Mouse (Mus musculus) midbrain, embryonic 15.5 days (tissue): ENCODE results near the gene Plk3. TPM values are rescaled to one million over a fixed set of nuclear protein-coding genes. Genes with fewer than 3 reads are reported as not detected.
"Not testable (repeated sequence)": the region's sequence is repeated elsewhere in the genome, so short reads cannot be mapped to it uniquely, and the experiment has no call there.

Experiments used
- ATAC-seq: fragments of 200-750 bp; cut with Nextera tagmentation; replicated peaks from 2 replicates; pipeline ENCODE4 v1.8.0; 2017; ENCODE audit warnings: moderate TSS enrichment
- H3K27ac ChIP-seq: fragments of 300-500 bp; sonication (generic); 2 replicates; pipeline ENCODE4 v1.5.1; 2015; ENCODE audit warnings: mild to moderate bottlenecking, inconsistent platforms
- H3K27me3 ChIP-seq: fragments of 300-500 bp; sonication (generic); replicated peaks from 2 replicates; pipeline ENCODE4 v1.6.1; 2015; ENCODE audit warnings: inconsistent platforms
- H3K36me3 ChIP-seq: fragments of 300-500 bp; sonication (generic); replicated peaks from 2 replicates; pipeline ENCODE4 v1.6.1; 2015; ENCODE audit warnings: inconsistent platforms
- H3K4me1 ChIP-seq: fragments of 300-500 bp; sonication (generic); 2 replicates; pipeline ENCODE4 v1.6.1; 2015; ENCODE audit warnings: inconsistent platforms
- H3K4me2 ChIP-seq: fragments of 300-500 bp; sonication (generic); 2 replicates; pipeline ENCODE4 v1.6.1; 2015; ENCODE audit warnings: inconsistent platforms, mild to moderate bottlenecking, moderate library complexity
- H3K4me3 ChIP-seq: fragments of 300-500 bp; sonication (generic); 2 replicates; pipeline ENCODE4 v1.5.1; 2015; ENCODE audit warnings: mild to moderate bottlenecking, inconsistent platforms
- H3K9ac ChIP-seq: fragments of 300-500 bp; sonication (generic); 2 replicates; pipeline ENCODE4 v1.6.1; 2015; ENCODE audit warnings: mild to moderate bottlenecking, inconsistent platforms
- H3K9me3 ChIP-seq: fragments of 300-500 bp; sonication (generic); 2 replicates; pipeline ENCODE4 v1.6.1; 2016; ENCODE audit warnings: inconsistent platforms
- WGBS: fragments of 180-500 bp; shearing (Covaris S2); methylation state at CpG from one replicate; pipeline ENCODE4 v1.1.7; 2015; ENCODE audit warnings: mixed read lengths; 5-methylcytosine and 5-hydroxymethylcytosine counted together
- polyA plus RNA-seq: library from polyadenylated mRNA; unstranded; fragments of >200 nt; fragmentation: Nextera tagmentation; extraction: Ambion mirVana; gene quantifications from 2 replicates; pipeline ENCODE4 v1.2.1, GENCODE M21; 2015

Gene Plk3
- polyA plus RNA-seq, result 19.1 and 19.3 TPM in 2 replicates

DNA sequence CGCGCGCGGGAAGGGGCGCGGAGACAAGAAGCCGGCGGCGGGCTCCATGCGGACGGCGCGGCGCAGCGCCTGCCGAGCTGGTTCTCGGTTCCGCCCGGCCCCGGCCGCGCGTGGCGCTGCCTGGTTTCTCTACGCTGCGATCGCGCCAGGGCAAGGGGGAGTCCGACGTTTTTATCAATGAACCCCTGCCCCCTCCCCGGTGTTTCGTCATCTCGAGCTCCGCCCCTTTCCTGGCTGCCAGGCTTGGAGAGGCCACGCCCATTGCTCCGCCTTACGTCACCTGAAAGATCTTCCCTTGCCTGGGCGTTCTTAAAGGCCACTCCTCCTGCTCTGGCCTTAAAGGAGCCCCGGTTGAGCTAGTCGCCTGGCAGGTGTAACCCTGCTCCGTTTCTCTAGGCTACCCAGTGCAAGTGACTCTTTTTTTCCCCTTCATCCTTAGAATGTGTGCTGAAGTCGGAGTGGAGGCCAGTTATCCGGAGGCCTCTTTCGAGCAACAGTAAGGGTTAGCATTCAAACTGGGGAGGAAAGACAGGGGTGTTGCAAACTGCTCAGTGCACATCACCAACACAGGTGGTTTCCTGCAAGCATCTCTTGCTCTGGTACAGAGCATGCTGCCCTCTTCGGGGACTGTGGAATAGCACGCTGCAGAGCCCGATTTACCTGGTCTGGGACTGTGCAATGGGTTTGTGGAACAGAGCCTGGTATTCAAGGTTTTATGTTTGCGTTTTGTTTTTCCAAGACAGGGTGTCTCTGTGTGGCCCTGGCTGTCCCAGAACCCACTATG is at the start of gene Plk3:
Plk3 (minus strand) TSS at position 147 of the 784 bp plus-strand sequence.
- Histone ChIP-seq H3K9me3 (no peaks in the 10 kb centered on the region), H3K4me2 (peak within 1 kb of the TSS; percentile 77), H3K27ac (peak within 1 kb of the TSS; percentile 81), H3K4me3 (peak within 1 kb of the TSS; percentile 77), H3K36me3 (no peaks in the 10 kb centered on the region), H3K9ac (peak within 1 kb of the TSS; percentile 78), H3K27me3 (no peaks in the 10 kb centered on the region), H3K4me1 (peaks cover 27% of the 10 kb centered on the region)
- WGBS, result 2% methylated on average over 46 of the region's 48 CpGs
- ATAC-seq, result peak; percentile 93

DNA sequence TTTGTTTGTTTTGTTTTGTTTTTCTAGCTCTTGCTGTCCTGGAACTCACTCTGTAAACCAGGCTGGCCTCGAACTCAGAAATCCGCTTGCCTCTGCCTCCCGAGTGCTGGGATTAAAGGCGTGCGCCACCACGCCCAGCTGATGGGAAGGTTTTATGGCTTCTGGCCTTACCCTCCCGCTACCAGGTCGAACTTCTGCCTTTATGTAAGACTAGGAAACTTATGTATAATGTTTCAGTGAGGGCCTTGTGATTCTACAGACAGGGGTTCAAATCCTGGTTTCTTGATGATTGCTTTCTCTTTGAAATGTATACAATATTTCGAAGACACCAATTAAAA is 49.0 kb upstream of the Plk3 start:
- 11% methylated on average over 9 of the region's 9 CpGs for WGBS
- ATAC-seq, result peak; percentile 62

DNA sequence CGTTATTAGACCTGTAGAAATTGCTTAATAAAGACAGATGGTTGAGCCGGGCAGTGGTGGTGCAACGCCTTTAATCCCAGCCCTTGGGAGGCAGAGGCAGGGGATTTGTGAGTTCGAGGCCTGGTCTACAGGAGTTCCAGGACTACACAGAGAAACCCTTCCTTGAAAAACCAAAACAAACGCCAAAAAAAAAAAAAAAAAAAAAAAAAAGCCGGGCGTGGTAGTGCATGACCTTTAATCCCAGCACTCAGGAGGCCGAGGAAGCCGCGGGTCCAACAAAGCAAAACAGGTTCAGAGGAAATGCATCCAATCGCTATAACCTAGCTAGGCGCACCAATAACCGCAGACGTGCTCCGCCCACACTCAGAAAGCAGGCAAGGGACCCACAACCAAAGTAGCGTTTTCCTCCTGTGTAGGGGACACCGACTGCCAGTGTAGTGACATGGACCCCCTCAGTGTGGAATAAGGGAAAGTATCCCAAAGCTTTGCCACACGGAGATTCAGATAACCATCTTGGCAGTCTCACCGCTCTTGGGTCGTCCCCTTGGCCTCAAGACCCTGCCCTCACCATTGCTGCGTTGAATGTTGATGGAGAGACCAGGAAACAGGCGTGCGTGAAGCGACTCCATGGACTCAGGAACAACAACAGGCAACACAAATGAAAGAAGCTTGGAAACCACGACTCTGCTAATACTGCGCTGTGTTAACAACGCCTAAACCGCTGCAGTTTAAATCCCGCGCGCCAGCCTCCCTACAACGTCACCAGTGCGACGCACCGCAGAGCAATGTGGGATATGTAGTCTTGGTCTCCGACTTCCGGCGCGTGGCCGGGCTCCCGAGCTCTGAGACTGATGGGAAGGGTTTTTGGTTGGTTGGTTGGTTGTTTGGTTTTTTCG is 48.3 kb upstream of the Plk3 start, which contains the start of gene Kif2c:
Kif2c (minus strand) TSS at position 777 of the 896 bp plus-strand sequence.
- Histone ChIP-seq H3K27me3 (no peaks in the 10 kb centered on the region), H3K36me3 (no peaks in the 10 kb centered on the region), H3K4me1 (peaks cover 16% of the 10 kb centered on the region), H3K4me2 (peak within 1 kb of the TSS; percentile 93), H3K27ac (peak within 1 kb of the TSS; percentile 79), H3K9me3 (no peaks in the 10 kb centered on the region), H3K4me3 (peak within 1 kb of the TSS; percentile 52), H3K9ac (peak within 1 kb of the TSS; percentile 63)
- WGBS, result 1% methylated on average over 40 of the region's 42 CpGs
- ATAC-seq, result peak; percentile 99

More for the DNA sequence above, 49.0 kb upstream of the Plk3 start:
- not testable (repeated sequence) for H3K27me3 ChIP-seq, H3K36me3 ChIP-seq, H3K9me3 ChIP-seq
- H3K4me1 ChIP-seq, result peaks cover 16% of the 10 kb centered on the region
- peak overlapping the region; percentile 79 for H3K27ac ChIP-seq
- peak overlapping the region; percentile 93 for H3K4me2 ChIP-seq
- peak overlapping the region; percentile 63 for H3K9ac ChIP-seq
- peak overlapping the region; percentile 52 for H3K4me3 ChIP-seq

DNA sequence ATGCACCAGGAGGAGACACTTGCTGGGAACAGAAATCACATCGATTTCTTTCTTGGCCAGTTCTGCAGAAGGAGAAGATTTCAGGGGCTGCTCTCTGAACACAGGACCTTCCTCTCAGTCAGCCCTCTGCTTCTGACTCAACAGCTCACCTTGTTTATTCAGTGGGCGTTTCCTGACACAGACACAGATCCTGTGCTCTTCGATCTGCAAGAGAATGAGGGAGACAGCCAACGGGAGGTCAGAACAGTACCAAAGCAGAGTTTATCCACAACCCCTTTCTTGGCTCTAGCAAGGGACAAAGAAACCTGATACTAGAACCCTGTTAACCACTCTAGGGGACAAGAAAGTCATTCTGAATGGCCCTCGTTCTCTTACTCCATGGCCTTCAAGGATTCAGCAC is 36.2 kb upstream of the Plk3 start:
- H3K4me1 ChIP-seq, result no peaks in the 10 kb centered on the region
- H3K9ac ChIP-seq, result no peak overlapping the region
- 93% methylated on average over 5 of the region's 5 CpGs for whole genome bisulfite sequencing
- no peak overlapping the region for H3K4me2 ChIP-seq
- ATAC-seq, result no peak
- H3K9me3 ChIP-seq, result no peaks in the 10 kb centered on the region
- no peaks in the 10 kb centered on the region for H3K36me3 ChIP-seq
- no peak overlapping the region for H3K4me3 ChIP-seq
- no peaks in the 10 kb centered on the region for H3K27me3 ChIP-seq
- H3K27ac ChIP-seq, result no peak overlapping the region

DNA sequence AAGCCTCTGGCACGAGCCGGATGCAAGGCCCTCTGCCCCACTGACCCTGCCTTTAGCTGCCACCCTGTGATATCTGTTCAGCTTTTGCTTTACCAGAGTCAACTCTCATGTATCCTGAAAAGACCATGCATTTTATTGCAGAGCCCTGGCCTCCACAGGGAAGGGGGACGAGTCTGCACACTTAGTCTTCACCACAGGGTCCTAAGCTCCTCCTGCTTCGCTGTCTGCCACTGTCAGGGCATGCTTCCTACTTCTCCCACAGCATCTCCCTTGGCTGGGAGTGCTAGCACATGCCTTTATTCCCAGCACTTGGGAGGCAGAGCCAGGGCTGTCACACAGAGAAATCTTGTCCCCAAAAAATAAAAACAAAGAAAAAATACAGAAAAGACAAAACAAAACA is 27.4 kb upstream of the Plk3 start:
- no peak overlapping the region for H3K4me2 ChIP-seq
- no peak overlapping the region for H3K27ac ChIP-seq
- H3K36me3 ChIP-seq, result no peaks in the 10 kb centered on the region
- no peak overlapping the region for H3K4me3 ChIP-seq
- H3K4me1 ChIP-seq, result no peaks in the 10 kb centered on the region
- H3K27me3 ChIP-seq, result no peaks in the 10 kb centered on the region
- H3K9ac ChIP-seq, result no peak overlapping the region
- WGBS, result 70% methylated on average over 4 of the region's 4 CpGs
- ATAC-seq, result no peak; the same call in 1 of the 2 replicates
- no peaks in the 10 kb centered on the region for H3K9me3 ChIP-seq

- Histone ChIP-seq H3K27ac (no peak overlapping the region), H3K36me3 (no peaks in the 10 kb centered on the region), H3K4me3 (no peak overlapping the region), H3K9me3 (no peaks in the 10 kb centered on the region), H3K9ac (no peak overlapping the region), H3K27me3 (no peaks in the 10 kb centered on the region), H3K4me1 (peaks cover 6% of the 10 kb centered on the region), H3K4me2 (no peak overlapping the region)
- WGBS, result 84% methylated on average over 10 of the region's 10 CpGs
- ATAC-seq, result no peak
Measured at GRCm38 (mm10) chr4:117159666-117160065, 25.9 kb upstream of the Plk3 start.

DNA sequence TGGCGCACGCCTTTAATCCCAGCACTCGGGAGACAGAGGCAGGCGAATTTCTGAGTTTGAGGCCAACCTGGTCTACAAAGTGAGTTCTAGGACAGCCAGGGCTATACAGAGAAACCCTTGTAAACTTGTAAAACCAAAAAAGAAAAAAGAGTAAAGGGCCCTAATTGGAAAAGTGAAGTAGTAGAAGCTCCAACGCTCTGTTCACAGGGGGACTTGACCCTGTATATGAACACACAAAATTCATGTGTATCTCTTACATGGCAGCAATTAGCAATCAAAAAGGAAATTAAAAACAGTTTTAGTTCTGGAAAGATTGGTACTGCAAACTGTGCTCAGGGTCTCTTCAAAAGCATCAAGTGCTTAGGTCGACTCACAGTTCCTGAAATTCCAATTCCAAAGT is 22.6 kb upstream of the Plk3 start:
- 28% methylated on average over 6 of the region's 6 CpGs for WGBS
- Histone ChIP-seq H3K27me3 (no peaks in the 10 kb centered on the region), H3K4me2 (peak overlapping the region; percentile 87), H3K9me3 (no peaks in the 10 kb centered on the region), H3K4me1 (peaks cover 20% of the 10 kb centered on the region), H3K27ac (peak overlapping the region; percentile 89), H3K4me3 (peak overlapping the region; percentile 97), H3K36me3 (peaks cover 21% of the 10 kb centered on the region), H3K9ac (no peak overlapping the region)
- ATAC-seq, result no peak

DNA sequence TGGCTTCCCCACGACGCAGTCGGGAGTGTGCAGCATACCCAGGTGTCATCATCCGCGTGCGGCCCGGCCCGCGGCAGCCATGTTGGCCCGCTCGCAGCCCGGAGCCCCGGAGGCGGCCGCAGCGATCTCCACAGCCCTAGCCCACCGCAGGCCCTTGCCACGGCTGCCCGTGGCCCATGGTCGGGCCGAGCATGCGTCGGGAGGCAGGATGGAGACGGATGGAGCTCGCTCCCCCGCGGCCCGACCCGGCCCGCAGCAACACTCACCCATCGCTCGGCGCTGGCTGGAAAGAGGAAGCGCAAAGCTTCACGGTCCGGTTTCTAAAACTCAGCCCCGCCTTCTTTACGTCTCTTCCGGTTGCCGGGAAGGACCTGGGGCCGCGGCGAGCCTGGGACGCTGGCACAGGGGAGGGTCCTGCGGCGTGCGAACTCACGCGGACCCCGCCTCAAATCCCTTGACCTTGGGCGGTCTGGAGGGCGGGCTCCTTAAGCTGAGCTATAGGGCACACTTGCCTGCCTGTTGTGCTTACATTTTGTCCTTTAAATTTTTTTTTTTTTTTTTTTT is 22.1 kb upstream of the Plk3 start, which contains the start of gene Rps8:
Rps8 (minus strand) TSS at position 452 of the 564 bp plus-strand sequence.
- ATAC-seq, result peak; percentile 94
- Histone ChIP-seq H3K9me3 (no peaks in the 10 kb centered on the region), H3K4me3 (peak within 1 kb of the TSS; percentile 97), H3K4me1 (peaks cover 20% of the 10 kb centered on the region), H3K27me3 (no peaks in the 10 kb centered on the region), H3K36me3 (peaks cover 22% of the 10 kb centered on the region), H3K27ac (peak within 1 kb of the TSS; percentile 89), H3K9ac (peak within 1 kb of the TSS; percentile 99), H3K4me2 (peak within 1 kb of the TSS; percentile 87)
- 0% methylated on average over 50 of the region's 52 CpGs for WGBS

DNA sequence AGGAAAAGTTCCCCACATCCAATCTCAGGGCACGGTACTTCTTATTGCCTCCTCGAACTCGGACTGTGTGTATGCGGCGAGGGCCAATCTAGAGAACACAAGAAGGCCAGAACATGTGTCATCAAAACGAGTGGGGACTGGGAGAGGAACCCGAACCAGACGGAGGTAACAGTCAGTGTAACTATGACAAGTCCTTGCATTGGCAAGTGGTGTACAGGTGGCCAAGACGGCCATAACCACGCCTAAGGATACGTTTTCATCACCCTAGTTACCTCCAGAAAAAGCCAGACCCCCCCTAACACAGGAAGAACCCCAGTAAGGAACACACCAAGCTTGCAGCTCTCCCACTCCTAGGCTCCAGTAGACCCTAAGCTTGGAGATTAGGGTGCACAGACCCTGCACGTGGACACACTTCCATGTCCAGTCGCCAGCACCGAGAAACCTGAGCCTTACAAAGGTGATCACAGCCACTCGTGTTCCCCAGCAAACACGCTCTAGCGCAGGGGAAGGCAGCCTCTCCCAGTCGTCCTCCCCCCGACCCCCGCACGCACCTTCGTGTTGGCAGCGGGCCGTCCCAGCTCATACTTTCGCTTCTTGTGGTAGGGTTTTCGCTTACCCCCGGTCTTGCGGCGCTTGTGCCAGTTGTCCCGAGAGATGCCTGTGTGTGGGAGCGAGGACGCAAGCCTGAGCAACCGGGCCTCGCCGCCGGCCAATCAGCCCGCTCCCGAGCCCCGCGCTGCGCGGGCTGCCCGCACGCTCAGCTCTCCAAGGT is 21.4 kb upstream of the Plk3 start:
- no peaks in the 10 kb centered on the region for H3K9me3 ChIP-seq
- H3K27me3 ChIP-seq, result no peaks in the 10 kb centered on the region
- H3K27ac ChIP-seq, result peak overlapping the region; percentile 89
- peaks cover 29% of the 10 kb centered on the region for H3K36me3 ChIP-seq
- H3K9ac ChIP-seq, result peak overlapping the region; percentile 99
- peak; percentile 51 for ATAC-seq
- 2% methylated on average over 44 of the region's 44 CpGs for WGBS
- peak overlapping the region; percentile 87 for H3K4me2 ChIP-seq
- H3K4me1 ChIP-seq, result peaks cover 20% of the 10 kb centered on the region
- H3K4me3 ChIP-seq, result peak overlapping the region; percentile 97

DNA sequence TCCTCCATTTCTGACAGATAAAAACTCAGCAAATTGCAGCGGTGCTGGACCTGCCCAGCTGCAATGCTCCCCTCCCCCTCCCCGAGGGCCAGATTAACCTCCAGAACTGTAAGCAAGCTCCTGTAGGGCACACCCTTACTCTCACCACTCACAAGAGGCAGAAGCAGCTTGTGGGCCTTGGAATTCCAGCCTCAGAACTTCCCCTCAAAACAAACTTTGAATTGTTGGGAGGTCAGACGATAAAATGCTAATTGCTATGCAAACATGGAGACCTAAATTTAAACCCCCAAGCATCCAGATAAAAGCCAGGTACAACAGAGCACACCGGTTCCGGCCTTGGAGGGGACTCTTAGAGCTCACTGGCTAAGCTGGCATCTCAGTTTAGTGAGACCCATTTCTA is 19.0 kb upstream of the Plk3 start:
- Histone ChIP-seq H3K36me3 (peaks cover 38% of the 10 kb centered on the region), H3K27ac (no peak overlapping the region), H3K4me2 (no peak overlapping the region), H3K4me1 (peaks cover 20% of the 10 kb centered on the region), H3K9me3 (no peaks in the 10 kb centered on the region), H3K27me3 (no peaks in the 10 kb centered on the region), H3K4me3 (no peak overlapping the region), H3K9ac (no peak overlapping the region)
- 89% methylated on average over 5 of the region's 5 CpGs for WGBS
- no peak for ATAC-seq

GRCm38 (mm10) chr4:117151416-117151815 is 17.7 kb upstream of the Plk3 start:
- Histone ChIP-seq H3K9me3 (no peaks in the 10 kb centered on the region), H3K4me1 (peaks cover 20% of the 10 kb centered on the region), H3K36me3 (peaks cover 38% of the 10 kb centered on the region), H3K27me3 (no peaks in the 10 kb centered on the region), H3K9ac (no peak overlapping the region), H3K4me3 (no peak overlapping the region), H3K4me2 (no peak overlapping the region), H3K27ac (no peak overlapping the region)
- WGBS, result 92% methylated on average over 1 of the region's 1 CpGs
- ATAC-seq, result no peak
